Mouse (Mus musculus) CH12.LX (cell line): ENCODE results near the gene Creb3l2.

Source experiments
- E2F4 ChIP-seq: IDR thresholded peaks from 2 replicates; pipeline ENCODE4 v1.6.1; 2011; ENCODE audit warnings: low read depth, low read length, improper control_type of control experiment; ENCODE audit not compliant: insufficient replicate concordance
- MAFK ChIP-seq: IDR thresholded peaks from 2 replicates; pipeline ENCODE4 v1.6.1; 2011; ENCODE audit warnings: low read length, improper control_type of control experiment; ENCODE audit not compliant: insufficient replicate concordance
- MYC ChIP-seq: IDR thresholded peaks from 2 replicates; pipeline ENCODE4 v1.6.1; 2011; ENCODE audit warnings: low read depth, mild to moderate bottlenecking, improper control_type of control experiment, low read length

GRCm38 (mm10) chr6:37329901-37330864 lies 111.8 kb downstream of the Creb3l2 start:
- TF ChIP-seq E2F4: no peak
- TF ChIP-seq MYC: no peak
- no peak for TF ChIP-seq MAFK
